Mouse (Mus musculus): Measurements from ENCODE around the gene B3gnt3. TPM values are rescaled to one million over a fixed set of nuclear protein-coding genes. Genes with fewer than 3 reads are reported as not detected.
A peak's percentile ranks its signal among the peaks of the same experiment; 100 is the strongest.

The B3gnt3 gene
- total and polyA plus RNA-seq, 2 experiments from 2014 or later: 0.24 to 0.44 TPM

- Histone ChIP-seq H3K36me3 (ENCODE audit: insufficient read depth) (no peaks in the 10 kb centered on the region), H3K4me3 (ENCODE audit: low read depth, low read length) (peak overlapping the region; percentile 25; the same call in 1 of the 2 replicates), H3K27ac (ENCODE audit: low read depth, low read length) (no peak overlapping the region), H3K9me3 (ENCODE audit: low read length) (no peaks in the 10 kb centered on the region), H3K4me1 (ENCODE audit: insufficient read depth) (peaks cover 7% of the 10 kb centered on the region; the same call in 1 of the 2 replicates), H3K27me3 (ENCODE audit: insufficient read depth, low read length) (peaks cover 53% of the 10 kb centered on the region), H3K9ac (no peak overlapping the region), H3K4me2 (ENCODE audit: low read depth) (peak overlapping the region; percentile 49)
- TF ChIP-seq CTCF (IDR thresholded peaks at IDR 0.05; ENCODE audit: low read depth): no peak
- no peak for DNase-seq
- ATAC-seq: no peak
- 18% methylated on average over 16 of the region's 16 CpGs for WGBS
Observed at GRCm38 (mm10) chr8:71679116-71679515, 22.5 kb downstream of the B3gnt3 start.

GRCm38 (mm10) chr8:71678216-71678615 is 23.4 kb downstream of the B3gnt3 start:
- H3K9me3 ChIP-seq (ENCODE audit: low read length): no peaks in the 10 kb centered on the region
- H3K27ac ChIP-seq (ENCODE audit: low read depth, low read length): no peak overlapping the region
- no peaks in the 10 kb centered on the region for H3K36me3 ChIP-seq (ENCODE audit: insufficient read depth)
- no peak for ATAC-seq
- peaks cover 44% of the 10 kb centered on the region for H3K27me3 ChIP-seq (ENCODE audit: insufficient read depth, low read length)
- 52% methylated on average over 4 of the region's 4 CpGs for WGBS
- peaks cover 7% of the 10 kb centered on the region; the same call in 1 of the 2 replicates for H3K4me1 ChIP-seq (ENCODE audit: insufficient read depth)
- no peak overlapping the region for H3K9ac ChIP-seq
- no peak overlapping the region for H3K4me3 ChIP-seq (ENCODE audit: low read depth, low read length)
- DNase-seq: no peak
- TF ChIP-seq CTCF (IDR thresholded peaks at IDR 0.05; ENCODE audit: low read depth): no peak
- no peak overlapping the region for H3K4me2 ChIP-seq (ENCODE audit: low read depth)

- Histone ChIP-seq H3K9ac (no peak overlapping the region), H3K27ac (ENCODE audit: low read depth, low read length) (no peak overlapping the region), H3K4me3 (ENCODE audit: low read depth, low read length) (no peak overlapping the region), H3K36me3 (ENCODE audit: insufficient read depth) (no peaks in the 10 kb centered on the region), H3K4me2 (ENCODE audit: low read depth) (no peak overlapping the region), H3K4me1 (ENCODE audit: insufficient read depth) (peaks cover 7% of the 10 kb centered on the region; the same call in 1 of the 2 replicates), H3K9me3 (ENCODE audit: low read length) (no peaks in the 10 kb centered on the region), H3K27me3 (ENCODE audit: insufficient read depth, low read length) (peaks cover 38% of the 10 kb centered on the region)
- no peak for DNase-seq
- ATAC-seq: no peak
- no peak for TF ChIP-seq CTCF (IDR thresholded peaks at IDR 0.05; ENCODE audit: low read depth)
Observed at GRCm38 (mm10) chr8:71677555-71677954, 24.0 kb downstream of the B3gnt3 start.

- Histone ChIP-seq H3K4me3 (ENCODE audit: low read depth, low read length) (peak overlapping the region; percentile 47), H3K9me3 (ENCODE audit: low read length) (no peaks in the 10 kb centered on the region), H3K9ac (peak overlapping the region; percentile 62; the same call in 1 of the 2 replicates), H3K4me2 (ENCODE audit: low read depth) (peak overlapping the region; percentile 70), H3K27me3 (ENCODE audit: insufficient read depth, low read length) (peaks cover 32% of the 10 kb centered on the region), H3K4me1 (ENCODE audit: insufficient read depth) (peaks cover 11% of the 10 kb centered on the region; the same call in 1 of the 2 replicates), H3K27ac (ENCODE audit: low read depth, low read length) (no peak overlapping the region), H3K36me3 (ENCODE audit: insufficient read depth) (no peaks in the 10 kb centered on the region)
- 51% methylated on average over 9 of the region's 9 CpGs for WGBS
- DNase-seq (no peak), ATAC-seq (no peak)
- no peak for TF ChIP-seq CTCF (IDR thresholded peaks at IDR 0.05; ENCODE audit: low read depth)
Observed at GRCm38 (mm10) chr8:71676803-71677202, 24.8 kb downstream of the B3gnt3 start.

- H3K27me3 ChIP-seq (ENCODE audit: insufficient read depth, low read length): peaks cover 26% of the 10 kb centered on the region
- H3K27ac ChIP-seq (ENCODE audit: low read depth, low read length): peak within 1 kb of the TSS; percentile 76
- H3K36me3 ChIP-seq (ENCODE audit: insufficient read depth): no peaks in the 10 kb centered on the region
- peak within 1 kb of the TSS; percentile 70 for H3K4me2 ChIP-seq (ENCODE audit: low read depth)
- H3K9me3 ChIP-seq (ENCODE audit: low read length): no peaks in the 10 kb centered on the region
- TF ChIP-seq CTCF (IDR thresholded peaks at IDR 0.05; ENCODE audit: low read depth): no peak
- peak; percentile 67 for ATAC-seq
- 3% methylated on average over 39 of the region's 40 CpGs for WGBS
- DNase-seq: peak; percentile 89
- peak within 1 kb of the TSS; percentile 62 for H3K9ac ChIP-seq
- peaks cover 11% of the 10 kb centered on the region; the same call in 1 of the 2 replicates for H3K4me1 ChIP-seq (ENCODE audit: insufficient read depth)
- peak within 1 kb of the TSS; percentile 47 for H3K4me3 ChIP-seq (ENCODE audit: low read depth, low read length)
Observed at GRCm38 (mm10) chr8:71676020-71676741, 25.4 kb downstream of the B3gnt3 start, which contains the start of gene Jak3. Gene Jak3, plus strand, starts transcription at chr8:71676296.

- Histone ChIP-seq H3K36me3 (ENCODE audit: insufficient read depth) (no peaks in the 10 kb centered on the region), H3K4me1 (ENCODE audit: insufficient read depth) (peaks cover 11% of the 10 kb centered on the region; the same call in 1 of the 2 replicates), H3K4me3 (ENCODE audit: low read depth, low read length) (peak overlapping the region; percentile 47), H3K4me2 (ENCODE audit: low read depth) (peak overlapping the region; percentile 70), H3K9me3 (ENCODE audit: low read length) (no peaks in the 10 kb centered on the region), H3K27ac (ENCODE audit: low read depth, low read length) (no peak overlapping the region), H3K27me3 (ENCODE audit: insufficient read depth, low read length) (peaks cover 20% of the 10 kb centered on the region), H3K9ac (peak overlapping the region; percentile 26; the same call in 1 of the 2 replicates)
- DNase-seq: no peak
- TF ChIP-seq CTCF (IDR thresholded peaks at IDR 0.05; ENCODE audit: low read depth): no peak
- ATAC-seq: no peak
- 32% methylated on average over 9 of the region's 9 CpGs for WGBS
Observed at GRCm38 (mm10) chr8:71675456-71676019, 26.1 kb downstream of the B3gnt3 start.

- H3K27ac ChIP-seq (ENCODE audit: low read depth, low read length): no peak overlapping the region
- H3K4me1 ChIP-seq (ENCODE audit: insufficient read depth): peaks cover 11% of the 10 kb centered on the region; the same call in 1 of the 2 replicates
- H3K36me3 ChIP-seq (ENCODE audit: insufficient read depth): no peaks in the 10 kb centered on the region
- no peaks in the 10 kb centered on the region for H3K9me3 ChIP-seq (ENCODE audit: low read length)
- ATAC-seq (no peak), DNase-seq (peak; percentile 52)
- H3K4me3 ChIP-seq (ENCODE audit: low read depth, low read length): no peak overlapping the region
- TF ChIP-seq CTCF (IDR thresholded peaks at IDR 0.05; ENCODE audit: low read depth): no peak
- no peak overlapping the region for H3K4me2 ChIP-seq (ENCODE audit: low read depth)
- 42% methylated on average over 2 of the region's 2 CpGs for WGBS
- peaks cover 10% of the 10 kb centered on the region for H3K27me3 ChIP-seq (ENCODE audit: insufficient read depth, low read length)
- no peak overlapping the region for H3K9ac ChIP-seq
Observed at GRCm38 (mm10) chr8:71674071-71674470, 27.5 kb downstream of the B3gnt3 start.

Data from forebrain, postnatal 0 days (tissue).